Mouse (Mus musculus) forebrain, embryonic 15.5 days (tissue): ENCODE measurements around the gene Atp1a3. TPM values are rescaled to one million over a fixed set of nuclear protein-coding genes. Genes with fewer than 3 reads are reported as not detected.

Source experiments
- ATAC-seq: fragments of 200-750 bp; cut with Nextera tagmentation; replicated peaks from 2 replicates; pipeline ENCODE4 v1.8.0; 2017; ENCODE audit warnings: mild to moderate bottlenecking, moderate TSS enrichment, moderate library complexity
- H3K27ac ChIP-seq: fragments of 300-500 bp; sonication (generic); replicated peaks from 2 replicates; pipeline ENCODE4 v1.5.1; 2015; ENCODE audit warnings: mild to moderate bottlenecking, inconsistent platforms
- H3K27me3 ChIP-seq: fragments of 300-500 bp; sonication (generic); 2 replicates; pipeline ENCODE4 v1.6.1; 2015; ENCODE audit warnings: inconsistent platforms
- H3K36me3 ChIP-seq: fragments of 300-500 bp; sonication (generic); 2 replicates; pipeline ENCODE4 v1.6.1; 2015; ENCODE audit warnings: mild to moderate bottlenecking, inconsistent platforms
- H3K4me1 ChIP-seq: fragments of 300-500 bp; sonication (generic); 2 replicates; pipeline ENCODE4 v1.6.1; 2015; ENCODE audit warnings: inconsistent platforms
- H3K4me2 ChIP-seq: fragments of 300-500 bp; sonication (generic); replicated peaks from 2 replicates; pipeline ENCODE4 v1.6.1; 2015; ENCODE audit warnings: mild to moderate bottlenecking, inconsistent platforms
- H3K4me3 ChIP-seq: fragments of 300-500 bp; sonication (generic); 2 replicates; pipeline ENCODE4 v1.5.1; 2015; ENCODE audit warnings: mild to moderate bottlenecking, inconsistent platforms
- H3K9ac ChIP-seq: fragments of 300-500 bp; sonication (generic); replicated peaks from 2 replicates; pipeline ENCODE4 v1.6.1; 2015; ENCODE audit warnings: mild to moderate bottlenecking, inconsistent platforms
- H3K9me3 ChIP-seq: fragments of 300-500 bp; sonication (generic); 2 replicates; pipeline ENCODE4 v1.6.1; 2016; ENCODE audit warnings: inconsistent platforms
- WGBS: fragments of 180-500 bp; shearing (Covaris S2); methylation state at CpG from one replicate; pipeline ENCODE4 v1.1.7; 2015; ENCODE audit warnings: mixed read lengths; 5-methylcytosine and 5-hydroxymethylcytosine counted together
- polyA plus RNA-seq: library from polyadenylated mRNA; unstranded; fragments of >200 nt; fragmentation: Nextera tagmentation; extraction: Ambion mirVana; gene quantifications from 2 replicates; pipeline ENCODE4 v1.2.1, GENCODE M21; 2015

Atp1a3 gene
- polyA plus RNA-seq, 1 experiment from 2014 or later: 191 TPM

GRCm38 (mm10) chr7:25003291-25003690 lies 2.5 kb downstream of the Atp1a3 start:
- Histone ChIP-seq H3K9me3 (no peaks in the 10 kb centered on the region), H3K4me1 (peaks cover 56% of the 10 kb centered on the region), H3K27ac (0 out of 2 replicates have a peak overlapping the region, but pooled peaks have one; percentile 29), H3K36me3 (peaks cover 21% of the 10 kb centered on the region; the same call in 1 of the 2 replicates), H3K27me3 (no peaks in the 10 kb centered on the region), H3K4me2 (peak overlapping the region; percentile 87), H3K4me3 (peak overlapping the region; percentile 84), H3K9ac (peak overlapping the region; percentile 91)
- WGBS: 19% methylated on average over 11 of the region's 11 CpGs
- ATAC-seq: no peak

GRCm38 (mm10) chr7:25000711-25001110 lies 5.0 kb downstream of the Atp1a3 start:
- no peak overlapping the region for H3K4me3 ChIP-seq
- ATAC-seq: no peak
- H3K4me1 ChIP-seq: peaks cover 31% of the 10 kb centered on the region
- peaks cover 41% of the 10 kb centered on the region for H3K36me3 ChIP-seq
- no peak overlapping the region for H3K9ac ChIP-seq
- H3K27me3 ChIP-seq: no peaks in the 10 kb centered on the region
- H3K27ac ChIP-seq: no peak overlapping the region
- H3K4me2 ChIP-seq: no peak overlapping the region
- 78% methylated on average over 12 of the region's 12 CpGs for WGBS
- no peaks in the 10 kb centered on the region for H3K9me3 ChIP-seq

GRCm38 (mm10) chr7:25000211-25000610 lies 5.5 kb downstream of the Atp1a3 start:
- Histone ChIP-seq H3K4me1 (peaks cover 27% of the 10 kb centered on the region), H3K9me3 (no peaks in the 10 kb centered on the region), H3K4me3 (no peak overlapping the region), H3K9ac (no peak overlapping the region), H3K27ac (no peak overlapping the region), H3K4me2 (no peak overlapping the region), H3K36me3 (peaks cover 46% of the 10 kb centered on the region), H3K27me3 (no peaks in the 10 kb centered on the region)
- no peak for ATAC-seq
- 81% methylated on average over 7 of the region's 7 CpGs for WGBS

- WGBS: 78% methylated on average over 6 of the region's 6 CpGs
- no peak overlapping the region for H3K9ac ChIP-seq
- no peaks in the 10 kb centered on the region for H3K27me3 ChIP-seq
- ATAC-seq: no peak
- no peaks in the 10 kb centered on the region for H3K4me1 ChIP-seq
- H3K27ac ChIP-seq: no peak overlapping the region
- no peaks in the 10 kb centered on the region for H3K9me3 ChIP-seq
- no peak overlapping the region for H3K4me2 ChIP-seq
- H3K36me3 ChIP-seq: peaks cover 89% of the 10 kb centered on the region
- H3K4me3 ChIP-seq: no peak overlapping the region
Measured at GRCm38 (mm10) chr7:24993081-24993480, 12.7 kb downstream of the Atp1a3 start.

GRCm38 (mm10) chr7:24990478-24990877 lies 15.3 kb downstream of the Atp1a3 start:
- H3K9me3 ChIP-seq: no peaks in the 10 kb centered on the region
- H3K27ac ChIP-seq: no peak overlapping the region
- H3K4me2 ChIP-seq: no peak overlapping the region
- no peak overlapping the region for H3K4me3 ChIP-seq
- peaks cover 92% of the 10 kb centered on the region for H3K36me3 ChIP-seq
- H3K9ac ChIP-seq: no peak overlapping the region
- no peaks in the 10 kb centered on the region for H3K4me1 ChIP-seq
- no peaks in the 10 kb centered on the region for H3K27me3 ChIP-seq
- ATAC-seq: no peak
- WGBS: 79% methylated on average over 8 of the region's 8 CpGs

GRCm38 (mm10) chr7:24987941-24988340 lies 17.8 kb downstream of the Atp1a3 start:
- no peaks in the 10 kb centered on the region for H3K4me1 ChIP-seq
- no peak overlapping the region for H3K4me2 ChIP-seq
- peaks cover 91% of the 10 kb centered on the region for H3K36me3 ChIP-seq
- H3K9me3 ChIP-seq: no peaks in the 10 kb centered on the region
- H3K27me3 ChIP-seq: no peaks in the 10 kb centered on the region
- 90% methylated on average over 14 of the region's 14 CpGs for WGBS
- H3K27ac ChIP-seq: no peak overlapping the region
- no peak for ATAC-seq
- H3K9ac ChIP-seq: no peak overlapping the region
- H3K4me3 ChIP-seq: no peak overlapping the region

GRCm38 (mm10) chr7:24985799-24986198 lies 20.0 kb downstream of the Atp1a3 start:
- 72% methylated on average over 5 of the region's 5 CpGs for WGBS
- H3K4me2 ChIP-seq: no peak overlapping the region
- H3K4me1 ChIP-seq: no peaks in the 10 kb centered on the region
- peaks cover 94% of the 10 kb centered on the region for H3K36me3 ChIP-seq
- no peak for ATAC-seq
- H3K27ac ChIP-seq: no peak overlapping the region
- H3K27me3 ChIP-seq: no peaks in the 10 kb centered on the region
- H3K4me3 ChIP-seq: no peak overlapping the region
- H3K9me3 ChIP-seq: no peaks in the 10 kb centered on the region
- H3K9ac ChIP-seq: no peak overlapping the region

GRCm38 (mm10) chr7:24984307-24984706 lies 21.5 kb downstream of the Atp1a3 start:
- Histone ChIP-seq H3K4me2 (no peak overlapping the region), H3K27ac (no peak overlapping the region), H3K4me1 (no peaks in the 10 kb centered on the region), H3K4me3 (no peak overlapping the region), H3K9ac (no peak overlapping the region), H3K9me3 (no peaks in the 10 kb centered on the region), H3K27me3 (no peaks in the 10 kb centered on the region), H3K36me3 (peaks cover 94% of the 10 kb centered on the region)
- 91% methylated on average over 2 of the region's 2 CpGs for WGBS
- no peak for ATAC-seq

- H3K27ac ChIP-seq: no peak overlapping the region
- H3K4me1 ChIP-seq: no peaks in the 10 kb centered on the region
- WGBS: 93% methylated on average over 5 of the region's 5 CpGs
- H3K36me3 ChIP-seq: peaks cover 94% of the 10 kb centered on the region
- H3K4me2 ChIP-seq: no peak overlapping the region
- H3K4me3 ChIP-seq: no peak overlapping the region
- ATAC-seq: no peak
- no peak overlapping the region for H3K9ac ChIP-seq
- H3K9me3 ChIP-seq: no peaks in the 10 kb centered on the region
- no peaks in the 10 kb centered on the region for H3K27me3 ChIP-seq
Measured at GRCm38 (mm10) chr7:24983396-24983795, 22.4 kb downstream of the Atp1a3 start.

- Histone ChIP-seq H3K9ac (no peak overlapping the region), H3K36me3 (peaks cover 76% of the 10 kb centered on the region), H3K9me3 (no peaks in the 10 kb centered on the region), H3K4me1 (no peaks in the 10 kb centered on the region), H3K4me3 (no peak overlapping the region), H3K27me3 (no peaks in the 10 kb centered on the region), H3K4me2 (no peak overlapping the region), H3K27ac (no peak overlapping the region)
- WGBS: 90% methylated on average over 7 of the region's 7 CpGs
- no peak for ATAC-seq
Measured at GRCm38 (mm10) chr7:24980439-24980838, 25.3 kb downstream of the Atp1a3 start.

GRCm38 (mm10) chr7:24978781-24979180 lies 27.0 kb downstream of the Atp1a3 start:
- WGBS: 82% methylated on average over 7 of the region's 7 CpGs

GRCm38 (mm10) chr7:24974893-24975595 lies 30.7 kb downstream of the Atp1a3 start:
- Histone ChIP-seq H3K4me1 (peaks cover 14% of the 10 kb centered on the region), H3K9ac (no peak overlapping the region), H3K27ac (no peak overlapping the region), H3K9me3 (no peaks in the 10 kb centered on the region), H3K4me3 (no peak overlapping the region), H3K36me3 (peaks cover 28% of the 10 kb centered on the region), H3K4me2 (no peak overlapping the region), H3K27me3 (no peaks in the 10 kb centered on the region)
- WGBS: 30% methylated on average over 9 of the region's 9 CpGs
- ATAC-seq: no peak

More at GRCm38 (mm10) chr7:24978781-24979180, 27.0 kb downstream of the Atp1a3 start:
- no peaks in the 10 kb centered on the region for H3K4me1 ChIP-seq
- peaks cover 62% of the 10 kb centered on the region for H3K36me3 ChIP-seq
- no peak for ATAC-seq
- H3K27me3 ChIP-seq: no peaks in the 10 kb centered on the region
- H3K9ac ChIP-seq: no peak overlapping the region
- no peak overlapping the region for H3K4me3 ChIP-seq
- H3K27ac ChIP-seq: no peak overlapping the region
- H3K9me3 ChIP-seq: no peaks in the 10 kb centered on the region
- no peak overlapping the region for H3K4me2 ChIP-seq

GRCm38 (mm10) chr7:24973902-24974301 lies 31.9 kb downstream of the Atp1a3 start:
- no peak overlapping the region for H3K4me3 ChIP-seq
- no peaks in the 10 kb centered on the region for H3K9me3 ChIP-seq
- no peak overlapping the region for H3K27ac ChIP-seq
- no peak overlapping the region for H3K4me2 ChIP-seq
- WGBS: 81% methylated on average over 5 of the region's 5 CpGs
- no peak overlapping the region for H3K9ac ChIP-seq
- H3K4me1 ChIP-seq: peaks cover 18% of the 10 kb centered on the region
- peaks cover 17% of the 10 kb centered on the region for H3K36me3 ChIP-seq
- no peaks in the 10 kb centered on the region for H3K27me3 ChIP-seq
- no peak for ATAC-seq
